Mouse (Mus musculus) kidney, adult 2 months (tissue): Measurements from ENCODE around the gene Gpa33.

Experiments used
- CTCF ChIP-seq: fragments of 200-500 bp; conservative IDR thresholded peaks from 2 replicates; pipeline ENCODE4 v1.5.1; 2011; ENCODE audit warnings: low read depth, mild to moderate bottlenecking, control low read depth, low read length, moderate library complexity, mixed read lengths; ENCODE audit not compliant: insufficient read depth, insufficient read length
- POLR2A ChIP-seq: fragments of 200-500 bp; IDR thresholded peaks from one replicate; pipeline ENCODE4 v1.6.1; 2011; ENCODE audit warnings: low read depth, low read length, control low read depth

- TF ChIP-seq CTCF, result no peak
- no peak for TF ChIP-seq POLR2A
Measured at GRCm38 (mm10) chr1:166132367-166132766, 2.3 kb downstream of the Gpa33 start.
